Mouse (Mus musculus): Measurements from ENCODE around the gene Dab2ip. TPM values are rescaled to one million over a fixed set of nuclear protein-coding genes. Genes with fewer than 3 reads are reported as not detected.

Gene Dab2ip
- polyA plus RNA-seq, 1 experiment from 2014 or later, result 48.1 TPM

DNA sequence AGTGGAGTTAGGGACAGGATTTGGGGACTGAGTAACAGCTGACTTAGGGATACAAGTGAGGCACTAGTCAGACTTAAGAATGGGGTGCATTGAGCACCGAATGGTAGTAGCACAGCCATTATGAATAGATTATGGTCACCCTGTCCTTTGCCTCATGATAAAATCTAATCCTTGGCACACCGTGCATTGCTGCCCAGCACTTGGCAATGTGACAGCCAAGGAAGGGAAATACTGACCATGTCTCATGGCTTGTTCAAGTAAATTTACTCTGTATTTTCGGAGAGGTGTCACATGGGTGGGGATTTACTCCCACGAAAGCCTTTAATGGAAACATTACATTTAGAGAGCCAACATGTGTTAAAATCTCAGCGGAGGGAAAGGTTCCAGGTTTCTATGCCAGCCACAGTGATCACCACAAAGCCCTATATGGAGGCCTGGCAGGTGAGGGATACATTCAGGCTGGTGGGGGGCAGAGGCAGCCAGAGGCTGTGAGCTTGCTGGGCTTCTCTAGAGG lies 129.5 kb downstream of the Dab2ip start:
- H3K4me3 ChIP-seq (ENCODE audit: low read depth, low read length), result no peak overlapping the region
- H3K27ac ChIP-seq (replicated peaks), result peak overlapping the region; percentile 58
- peaks cover 39% of the 10 kb centered on the region for H3K4me1 ChIP-seq (replicated peaks; ENCODE audit: control insufficient read depth, insufficient read depth)
- DNase-seq (ENCODE audit: low spot score), result no peak
- TF ChIP-seq EP300 (optimal IDR thresholded peaks at IDR 0.05), result no peak
- TF ChIP-seq CTCF (IDR thresholded peaks at IDR 0.05; ENCODE audit: low read depth), result no peak
- H3K4me2 ChIP-seq (replicated peaks; ENCODE audit: low read depth), result no peak overlapping the region
- H3K27me3 ChIP-seq (ENCODE audit: control insufficient read depth, insufficient read depth, low read length), result no peaks in the 10 kb centered on the region
- ATAC-seq (ENCODE audit: low FRiP score, low TSS enrichment), result no peak
- no peaks in the 10 kb centered on the region for H3K9me3 ChIP-seq (ENCODE audit: control insufficient read depth, low read length)
- H3K9ac ChIP-seq (ENCODE audit: low read length), result no peak overlapping the region
- no peaks in the 10 kb centered on the region for H3K36me3 ChIP-seq (ENCODE audit: control insufficient read depth, insufficient read depth, low read length)
- 54% methylated on average over 5 of the region's 5 CpGs for WGBS

DNA sequence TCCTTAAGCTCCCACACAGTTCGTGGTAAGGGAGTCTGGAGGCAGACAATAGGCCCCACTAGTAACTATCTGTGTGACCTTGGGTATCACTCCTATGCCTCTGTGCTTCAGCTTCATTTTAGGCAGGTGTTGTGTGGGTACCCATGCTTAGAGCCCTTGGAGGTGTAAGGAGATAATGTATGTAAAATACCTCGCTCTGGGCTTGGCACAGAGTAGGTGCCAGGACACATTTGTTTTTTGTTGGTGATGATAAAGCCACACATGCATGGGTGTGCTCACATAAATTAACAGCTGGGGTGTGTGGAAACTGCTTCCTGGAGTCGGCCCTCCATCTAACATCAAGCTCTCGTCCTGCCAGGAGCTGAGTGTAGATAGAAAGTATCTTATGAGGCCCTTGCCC lies 130.1 kb downstream of the Dab2ip start:
- Histone ChIP-seq H3K4me1 (replicated peaks; ENCODE audit: control insufficient read depth, insufficient read depth) (peaks cover 41% of the 10 kb centered on the region), H3K9ac (ENCODE audit: low read length) (0 out of 2 replicates have a peak overlapping the region, but pooled peaks have one; percentile 23), H3K27me3 (ENCODE audit: control insufficient read depth, insufficient read depth, low read length) (no peaks in the 10 kb centered on the region), H3K9me3 (ENCODE audit: control insufficient read depth, low read length) (no peaks in the 10 kb centered on the region), H3K4me2 (replicated peaks; ENCODE audit: low read depth) (no peak overlapping the region), H3K4me3 (ENCODE audit: low read depth, low read length) (no peak overlapping the region), H3K27ac (replicated peaks) (peak overlapping the region; percentile 58), H3K36me3 (ENCODE audit: control insufficient read depth, insufficient read depth, low read length) (no peaks in the 10 kb centered on the region)
- DNase-seq (ENCODE audit: low spot score) (no peak), ATAC-seq (ENCODE audit: low FRiP score, low TSS enrichment) (no peak)
- WGBS, result 27% methylated on average over 4 of the region's 4 CpGs
- TF ChIP-seq EP300 (optimal IDR thresholded peaks at IDR 0.05) (no peak), CTCF (IDR thresholded peaks at IDR 0.05; ENCODE audit: low read depth) (no peak)

DNA sequence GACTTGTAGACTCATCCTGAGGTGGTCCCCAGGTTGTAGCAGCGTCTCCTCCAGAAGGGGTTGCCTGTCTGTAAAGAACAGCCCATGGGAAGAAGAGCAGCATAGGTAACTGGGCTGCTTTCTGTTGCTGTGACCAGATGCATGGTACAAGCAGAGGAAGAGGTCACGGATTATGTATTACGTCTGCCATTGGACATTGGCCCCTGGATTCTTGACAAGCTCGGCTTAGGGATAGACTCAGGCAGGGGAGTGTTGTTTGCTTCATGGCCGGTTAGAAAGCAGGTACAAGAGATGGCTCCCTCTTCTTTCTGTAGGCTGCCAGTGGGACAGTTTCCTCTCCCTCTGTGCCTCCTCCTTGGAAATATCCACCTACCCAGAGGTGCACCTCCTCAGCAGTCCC lies 130.5 kb downstream of the Dab2ip start:
- Histone ChIP-seq H3K27me3 (ENCODE audit: control insufficient read depth, insufficient read depth, low read length) (no peaks in the 10 kb centered on the region), H3K4me1 (replicated peaks; ENCODE audit: control insufficient read depth, insufficient read depth) (peaks cover 41% of the 10 kb centered on the region), H3K9me3 (ENCODE audit: control insufficient read depth, low read length) (no peaks in the 10 kb centered on the region), H3K4me2 (replicated peaks; ENCODE audit: low read depth) (no peak overlapping the region), H3K9ac (ENCODE audit: low read length) (0 out of 2 replicates have a peak overlapping the region, but pooled peaks have one; percentile 23), H3K4me3 (ENCODE audit: low read depth, low read length) (no peak overlapping the region), H3K27ac (replicated peaks) (peak overlapping the region; percentile 58), H3K36me3 (ENCODE audit: control insufficient read depth, insufficient read depth, low read length) (no peaks in the 10 kb centered on the region)
- 71% methylated on average over 5 of the region's 5 CpGs for WGBS
- DNase-seq (ENCODE audit: low spot score) (no peak), ATAC-seq (ENCODE audit: low FRiP score, low TSS enrichment) (no peak)
- TF ChIP-seq EP300 (optimal IDR thresholded peaks at IDR 0.05) (no peak), CTCF (IDR thresholded peaks at IDR 0.05; ENCODE audit: low read depth) (no peak)

DNA sequence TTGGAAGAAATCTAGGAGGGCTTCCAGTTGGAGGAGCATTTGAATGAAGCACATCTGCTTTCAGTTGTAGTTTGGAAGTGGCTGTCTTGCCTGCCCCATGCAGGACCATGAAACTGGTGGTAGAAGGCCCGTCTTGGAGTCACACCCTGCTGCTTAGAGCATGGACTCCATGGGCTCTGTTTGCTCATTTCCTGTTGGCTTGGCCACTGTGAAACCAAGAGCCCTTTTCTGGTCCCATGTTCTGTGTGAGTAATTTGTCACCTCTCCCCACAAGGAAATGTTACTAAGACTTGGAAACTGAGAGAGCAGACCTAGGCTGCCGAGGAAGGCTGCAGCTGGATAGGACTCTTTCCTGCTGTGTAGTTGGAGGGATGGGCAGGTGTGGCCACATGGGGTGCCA lies 131.8 kb downstream of the Dab2ip start:
- Histone ChIP-seq H3K4me2 (replicated peaks; ENCODE audit: low read depth) (no peak overlapping the region), H3K27me3 (ENCODE audit: control insufficient read depth, insufficient read depth, low read length) (no peaks in the 10 kb centered on the region), H3K27ac (replicated peaks) (peak overlapping the region; percentile 90), H3K9me3 (ENCODE audit: control insufficient read depth, low read length) (no peaks in the 10 kb centered on the region), H3K9ac (ENCODE audit: low read length) (no peak overlapping the region), H3K4me1 (replicated peaks; ENCODE audit: control insufficient read depth, insufficient read depth) (peaks cover 44% of the 10 kb centered on the region), H3K36me3 (ENCODE audit: control insufficient read depth, insufficient read depth, low read length) (no peaks in the 10 kb centered on the region), H3K4me3 (ENCODE audit: low read depth, low read length) (no peak overlapping the region)
- no peak for DNase-seq (ENCODE audit: low spot score)
- ATAC-seq (ENCODE audit: low FRiP score, low TSS enrichment), result no peak
- TF ChIP-seq CTCF (IDR thresholded peaks at IDR 0.05; ENCODE audit: low read depth), result no peak
- no peak for TF ChIP-seq EP300 (optimal IDR thresholded peaks at IDR 0.05)
- 46% methylated on average over 2 of the region's 2 CpGs for WGBS

DNA sequence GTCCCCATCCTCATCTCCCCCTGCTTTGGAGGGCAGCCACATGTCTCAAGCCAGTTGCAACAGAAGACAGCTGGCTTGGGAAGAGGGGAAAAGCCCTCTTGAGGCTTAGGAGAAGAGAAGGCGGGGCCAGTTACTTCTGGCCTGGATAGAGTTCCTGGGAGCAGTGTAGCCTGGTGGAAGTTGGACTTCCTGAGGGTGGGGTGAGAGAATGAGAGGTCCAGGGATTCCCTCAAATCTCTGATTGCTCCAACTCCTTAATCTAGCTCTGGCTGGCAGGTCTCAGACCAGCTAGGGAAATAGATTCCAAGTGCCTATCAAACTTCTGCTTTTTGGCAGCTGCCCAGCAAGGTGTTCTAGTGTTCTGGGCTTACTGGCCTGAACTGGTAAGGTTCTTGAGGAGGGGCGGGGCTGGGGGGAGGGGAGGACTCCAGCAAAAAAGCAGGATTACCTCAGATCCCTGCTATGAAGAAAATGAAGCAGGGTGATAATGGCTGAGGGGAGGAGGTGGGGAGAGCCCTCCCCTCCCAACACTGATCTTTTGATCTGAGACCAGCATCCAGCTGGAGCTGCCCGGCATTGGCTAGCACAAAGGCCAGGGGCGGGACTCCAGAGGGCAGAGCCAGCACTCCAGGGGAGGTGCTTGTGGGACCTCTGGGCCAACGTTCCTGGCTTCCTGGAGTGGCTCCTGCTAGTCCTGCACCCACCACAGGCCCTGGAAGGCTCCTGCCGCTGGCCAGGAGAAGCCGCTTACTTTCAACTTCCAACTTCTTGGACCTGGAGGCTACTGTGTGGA lies 133.4 kb downstream of the Dab2ip start:
- H3K4me1 ChIP-seq (replicated peaks; ENCODE audit: control insufficient read depth, insufficient read depth), result peaks cover 53% of the 10 kb centered on the region
- DNase-seq (ENCODE audit: low spot score) (peak; percentile 88), ATAC-seq (ENCODE audit: low FRiP score, low TSS enrichment) (peak; percentile 82)
- H3K4me2 ChIP-seq (replicated peaks; ENCODE audit: low read depth), result peak overlapping the region; percentile 47
- peak overlapping the region; percentile 24 for H3K4me3 ChIP-seq (ENCODE audit: low read depth, low read length)
- H3K27me3 ChIP-seq (ENCODE audit: control insufficient read depth, insufficient read depth, low read length), result no peaks in the 10 kb centered on the region
- no peaks in the 10 kb centered on the region for H3K36me3 ChIP-seq (ENCODE audit: control insufficient read depth, insufficient read depth, low read length)
- WGBS, result 16% methylated on average over 7 of the region's 7 CpGs
- H3K9ac ChIP-seq (ENCODE audit: low read length), result peak overlapping the region; percentile 55
- TF ChIP-seq EP300 (optimal IDR thresholded peaks at IDR 0.05) (no peak), CTCF (IDR thresholded peaks at IDR 0.05; ENCODE audit: low read depth) (0 out of 2 replicates have a peak, but pooled peaks have one; percentile 1)
- H3K27ac ChIP-seq (replicated peaks), result peak overlapping the region; percentile 90
- H3K9me3 ChIP-seq (ENCODE audit: control insufficient read depth, low read length), result no peaks in the 10 kb centered on the region
